Mouse (Mus musculus) testis, postnatal 14 days (tissue): ENCODE measurements around the gene Radil.
A peak's percentile ranks its signal among the peaks of the same experiment; 100 is the strongest.

ENCODE experiments used
- DNase-seq: peaks from one replicate; pipeline ENCODE4 v3.0.0; 2021; ENCODE audit warnings: low spot score

Gene Radil

GRCm38 (mm10) chr5:142537286-142537685 lies 13.6 kb downstream of the Radil start:
- DNase-seq, result no peak

GRCm38 (mm10) chr5:142535388-142535787 lies 15.5 kb downstream of the Radil start:
- DNase-seq, result no peak

GRCm38 (mm10) chr5:142529915-142530314 lies 21.0 kb downstream of the Radil start, which contains the start of gene Papolb:
Gene Papolb (minus strand): TSS chr5:142530076.
- DNase-seq, result peak; percentile 71

GRCm38 (mm10) chr5:142524711-142525464 lies 26.0 kb downstream of the Radil start:
- no peak for DNase-seq

GRCm38 (mm10) chr5:142521195-142521866 lies 29.6 kb downstream of the Radil start:
- DNase-seq, result no peak

GRCm38 (mm10) chr5:142520360-142520759 lies 30.5 kb downstream of the Radil start:
- no peak for DNase-seq

- no peak for DNase-seq
Measured at GRCm38 (mm10) chr5:142518973-142519372, 31.9 kb downstream of the Radil start.

GRCm38 (mm10) chr5:142512112-142512511 lies 38.8 kb downstream of the Radil start:
- DNase-seq, result no peak

- DNase-seq, result no peak
Measured at GRCm38 (mm10) chr5:142510061-142510414, 40.9 kb downstream of the Radil start.

GRCm38 (mm10) chr5:142509141-142510060 lies 41.5 kb downstream of the Radil start:
- DNase-seq, result no peak

- no peak for DNase-seq
Measured at GRCm38 (mm10) chr5:142505695-142506423, 45.0 kb downstream of the Radil start.

- no peak for DNase-seq
Measured at GRCm38 (mm10) chr5:142504175-142504574, 46.7 kb downstream of the Radil start.

- DNase-seq, result peak; percentile 64
Measured at GRCm38 (mm10) chr5:142502414-142502813, 48.5 kb downstream of the Radil start.

- no peak for DNase-seq
Measured at GRCm38 (mm10) chr5:142500918-142501317, 50.0 kb downstream of the Radil start.

GRCm38 (mm10) chr5:142498964-142499363 lies 51.9 kb downstream of the Radil start:
- no peak for DNase-seq

- DNase-seq, result no peak
Measured at GRCm38 (mm10) chr5:142495321-142496096, 55.4 kb downstream of the Radil start.

GRCm38 (mm10) chr5:142493307-142493706 lies 57.6 kb downstream of the Radil start:
- DNase-seq, result no peak

- no peak for DNase-seq
Measured at GRCm38 (mm10) chr5:142489955-142490707, 60.8 kb downstream of the Radil start.

- DNase-seq, result no peak
Measured at GRCm38 (mm10) chr5:142486654-142487053, 64.2 kb downstream of the Radil start.

- DNase-seq, result no peak
Measured at GRCm38 (mm10) chr5:142483581-142483980, 67.3 kb downstream of the Radil start.
